Mouse (Mus musculus) ovary, postnatal 14 days (tissue): ENCODE data around the gene Ttll1.

ENCODE experiments used
- DNase-seq: peaks from one replicate; pipeline ENCODE4 v3.0.0; 2022; ENCODE audit warnings: low spot score

Ttll1 gene

GRCm38 (mm10) chr15:83455034-83455433 is 55.7 kb downstream of the Ttll1 start:
- DNase-seq = no peak

GRCm38 (mm10) chr15:83454419-83454818 is 56.3 kb downstream of the Ttll1 start:
- DNase-seq = no peak

GRCm38 (mm10) chr15:83453879-83454278 is 56.8 kb downstream of the Ttll1 start:
- no peak for DNase-seq

GRCm38 (mm10) chr15:83452219-83452760 is 58.4 kb downstream of the Ttll1 start:
- no peak for DNase-seq

- DNase-seq = no peak
These were observed 59.0 kb downstream of the Ttll1 start for GRCm38 (mm10) chr15:83451621-83452210.

- no peak for DNase-seq
These were observed 60.7 kb downstream of the Ttll1 start for GRCm38 (mm10) chr15:83450007-83450406.

GRCm38 (mm10) chr15:83448646-83449045 is 62.0 kb downstream of the Ttll1 start:
- DNase-seq = no peak

- DNase-seq = no peak
These were observed 62.7 kb downstream of the Ttll1 start for GRCm38 (mm10) chr15:83447791-83448544.

GRCm38 (mm10) chr15:83445908-83446307 is 64.8 kb downstream of the Ttll1 start:
- no peak for DNase-seq

GRCm38 (mm10) chr15:83445383-83445782 is 65.3 kb downstream of the Ttll1 start:
- DNase-seq = no peak

GRCm38 (mm10) chr15:83444425-83444824 is 66.3 kb downstream of the Ttll1 start:
- DNase-seq = no peak

GRCm38 (mm10) chr15:83442495-83443037 is 68.1 kb downstream of the Ttll1 start:
- DNase-seq = no peak

- no peak for DNase-seq
These were observed 70.0 kb downstream of the Ttll1 start for GRCm38 (mm10) chr15:83440726-83441125.

GRCm38 (mm10) chr15:83436541-83436940 is 74.2 kb downstream of the Ttll1 start:
- DNase-seq = no peak

GRCm38 (mm10) chr15:83435324-83436090 is 75.2 kb downstream of the Ttll1 start:
- no peak for DNase-seq

- DNase-seq = no peak
These were observed 76.0 kb downstream of the Ttll1 start for GRCm38 (mm10) chr15:83434692-83435091.
